Mouse (Mus musculus) E14TG2a.4 (cell line): ENCODE results near the gene Clec9a.

ENCODE experiments used
- CTCF ChIP-seq: conservative IDR thresholded peaks from 2 replicates; pipeline ENCODE4 v1.5.1; 2014; ENCODE audit warnings: low read length
- NANOG ChIP-seq: IDR thresholded peaks from 2 replicates; pipeline ENCODE4 v1.6.1; 2014; ENCODE audit warnings: borderline replicate concordance, low read length, mixed read lengths

DNA sequence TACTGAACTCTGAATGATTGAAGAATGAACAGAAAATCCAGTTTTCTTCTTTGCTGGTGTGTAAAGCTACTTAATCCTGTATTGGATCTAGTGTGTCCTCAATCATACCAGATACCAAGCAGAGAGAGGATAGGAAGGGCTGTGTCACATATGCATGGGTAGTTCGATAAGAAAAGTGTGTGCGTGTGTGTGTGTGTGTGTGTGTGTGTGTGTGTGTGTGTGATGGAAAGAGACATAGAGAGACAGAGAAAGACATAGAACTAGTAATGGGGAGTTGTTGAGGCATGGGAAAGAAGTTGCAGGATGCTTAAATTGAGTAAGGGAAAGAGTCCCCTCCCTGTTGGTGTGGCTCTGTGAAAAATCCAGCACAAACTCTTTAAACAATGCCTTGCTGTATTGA, 22.9 kb upstream of the Clec9a start, which contains the start of gene Clec12b:
- TF ChIP-seq CTCF, result no peak
- no peak for TF ChIP-seq NANOG
